20 mouse cellular contexts compared by ENCODE assay signal in the genomic region with DNA sequence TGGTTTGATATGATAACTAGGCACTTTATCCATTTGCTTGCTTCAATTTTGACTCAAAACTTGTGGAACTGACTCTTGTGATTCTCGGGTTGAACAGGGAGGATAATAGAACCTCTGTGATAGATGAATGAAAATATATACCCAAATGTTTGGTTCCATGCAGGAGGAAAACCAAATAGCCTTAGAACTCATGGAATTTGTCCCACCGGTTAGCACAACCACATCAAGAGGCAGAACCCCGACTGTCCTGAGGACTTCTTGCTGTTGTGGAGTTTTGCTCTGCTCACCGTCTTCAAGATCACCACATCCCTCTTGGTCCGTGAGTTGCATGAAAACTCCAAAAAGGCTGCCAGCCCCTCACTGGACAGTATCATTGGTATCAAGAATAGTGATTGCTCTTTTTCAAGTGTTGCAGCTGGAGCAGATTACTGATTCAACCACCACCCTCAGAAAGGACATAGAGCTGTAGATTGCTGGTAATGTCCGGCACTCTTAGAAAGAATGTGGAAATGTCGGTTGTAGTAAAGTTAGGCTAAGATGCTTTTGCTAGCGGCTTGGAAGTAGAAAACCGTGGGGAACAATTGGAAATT. TPM values are rescaled to one million over a fixed set of nuclear protein-coding genes. Genes with fewer than 3 reads are reported as not detected.
DNase-seq lines count a peak whose midpoint lies in the region; ATAC-seq and TF ChIP-seq lines count a peak whose summit lies in the region.
"Had no signal": no experiment of that assay in that cellular context is flagged by ENCODE, and none has a peak within 500 bp of the region (broad histone marks: within the 10 kb centered on the region; RNA-seq: fewer than 3 reads in every experiment).

No protein-coding gene starts in this region.

- no peaks in the 10 kb centered on the region for H3K36me3 ChIP-seq in heart, embryonic 15.5 days
- peaks cover 17% of the 10 kb centered on the region for H3K36me3 ChIP-seq in thymus, adult 2 months (ENCODE audit: control insufficient read depth, insufficient read depth, low read length)
- H3K36me3 ChIP-seq in liver, embryonic 14.5 days (replicated peaks; ENCODE audit: control insufficient read depth, insufficient read depth, low read depth): peaks cover 24% of the 10 kb centered on the region
- no peaks in the 10 kb centered on the region for H3K36me3 ChIP-seq in stomach, embryonic 16.5 days (ENCODE audit: control insufficient read depth, insufficient read depth, low read length)
- H3K36me3 ChIP-seq: embryonic facial prominence, embryonic 12.5 days; heart, embryonic 13.5 days had no signal

- no peak for TF ChIP-seq CTCF in thymus, adult 2 months (IDR thresholded peaks at IDR 0.05; ENCODE audit: borderline replicate concordance, control insufficient read depth, extremely low read depth, insufficient read depth, low read length, poor library complexity)
- no peak for TF ChIP-seq CTCF in liver, embryonic 14.5 days (IDR thresholded peaks at IDR 0.05; ENCODE audit: low read depth)

- no peaks in the 10 kb centered on the region for H3K9me3 ChIP-seq in heart, embryonic 15.5 days (replicated peaks)
- H3K9me3 ChIP-seq in liver, embryonic 14.5 days (ENCODE audit: control insufficient read depth, low read length): no peaks in the 10 kb centered on the region
- no peaks in the 10 kb centered on the region for H3K9me3 ChIP-seq in stomach, embryonic 16.5 days (replicated peaks; ENCODE audit: control insufficient read depth, low read length)
- H3K9me3 ChIP-seq: embryonic facial prominence, embryonic 12.5 days; heart, embryonic 13.5 days had no signal

- H3K9ac ChIP-seq in heart, embryonic 15.5 days: no peak overlapping the region
- peak overlapping the region; percentile 96 for H3K9ac ChIP-seq in liver, embryonic 14.5 days (replicated peaks)
- H3K9ac ChIP-seq in stomach, embryonic 16.5 days (ENCODE audit: low read length): no peak overlapping the region
- H3K9ac ChIP-seq: embryonic facial prominence, embryonic 12.5 days; forebrain, postnatal 0 days; heart, embryonic 13.5 days had no signal

- TF ChIP-seq EP300 in liver, embryonic 14.5 days (IDR thresholded peaks at IDR 0.05; ENCODE audit: low read depth): no peak

- H3K4me1 ChIP-seq in heart, embryonic 15.5 days (replicated peaks): no peaks in the 10 kb centered on the region
- H3K4me1 ChIP-seq in thymus, adult 2 months (replicated peaks; ENCODE audit: control insufficient read depth, insufficient read depth, low read length): peaks cover 10% of the 10 kb centered on the region
- H3K4me1 ChIP-seq in liver, embryonic 14.5 days (replicated peaks; ENCODE audit: control insufficient read depth in 2 of 2, insufficient read depth in 2 of 2, low read length in 1 of 2): peaks cover 6 to 8% of the 10 kb centered on the region in 2 experiments; a peak in 2 of 4 replicates
- no peaks in the 10 kb centered on the region for H3K4me1 ChIP-seq in stomach, embryonic 16.5 days (ENCODE audit: control insufficient read depth, insufficient read depth, low read length)
- H3K4me1 ChIP-seq: embryonic facial prominence, embryonic 12.5 days; heart, embryonic 13.5 days had no signal

- no peak overlapping the region for H3K27ac ChIP-seq in heart, embryonic 15.5 days
- H3K27ac ChIP-seq in thymus, adult 2 months (ENCODE audit: control insufficient read depth, insufficient read depth, low read length): no peak overlapping the region
- H3K27ac ChIP-seq in liver, embryonic 14.5 days: peak overlapping the region; percentile 86
- H3K27ac ChIP-seq in stomach, embryonic 16.5 days (ENCODE audit: low read length): no peak overlapping the region
- H3K27ac ChIP-seq: embryonic facial prominence, embryonic 12.5 days; heart, embryonic 13.5 days; hindbrain, postnatal 0 days; kidney, postnatal 0 days had no signal

- H3K4me3 ChIP-seq in heart, embryonic 15.5 days: peak overlapping the region; percentile 24; the same call in 1 of the 2 replicates
- H3K4me3 ChIP-seq in thymus, adult 2 months (ENCODE audit: control insufficient read depth, insufficient read depth, low read length): peak overlapping the region; percentile 69
- H3K4me3 ChIP-seq in liver, embryonic 14.5 days (ENCODE audit: insufficient read depth in 1 of 2, low read depth in 2 of 2, low read length in 2 of 2): peak overlapping the region; percentile 86 to 87
- H3K4me3 ChIP-seq in stomach, embryonic 16.5 days (replicated peaks; ENCODE audit: low read length): peak overlapping the region; percentile 5
- H3K4me3 ChIP-seq: embryonic facial prominence, embryonic 12.5 days; heart, embryonic 13.5 days had no signal

- H3K4me2 ChIP-seq in heart, embryonic 15.5 days: no peak overlapping the region
- peak overlapping the region; percentile 83 for H3K4me2 ChIP-seq in liver, embryonic 14.5 days (ENCODE audit: low read depth)
- H3K4me2 ChIP-seq in stomach, embryonic 16.5 days (ENCODE audit: low read depth, low read length): no peak overlapping the region
- H3K4me2 ChIP-seq: embryonic facial prominence, embryonic 12.5 days; heart, embryonic 13.5 days had no signal

- no peaks in the 10 kb centered on the region for H3K27me3 ChIP-seq in heart, embryonic 15.5 days
- no peaks in the 10 kb centered on the region for H3K27me3 ChIP-seq in thymus, adult 2 months (ENCODE audit: control insufficient read depth, insufficient read depth, low read length)
- no peaks in the 10 kb centered on the region for H3K27me3 ChIP-seq in liver, embryonic 14.5 days (ENCODE audit: control insufficient read depth, insufficient read depth, low read length)
- no peaks in the 10 kb centered on the region for H3K27me3 ChIP-seq in stomach, embryonic 16.5 days (ENCODE audit: control insufficient read depth, insufficient read depth, low read length)
- H3K27me3 ChIP-seq: embryonic facial prominence, embryonic 12.5 days; heart, embryonic 13.5 days had no signal

- ATAC-seq in heart, embryonic 15.5 days (replicated peaks; ENCODE audit: insufficient number of reproducible peaks, insufficient read depth, low FRiP score, low read depth): no peak
- ATAC-seq in liver, embryonic 14.5 days (ENCODE audit: insufficient read depth): no peak
- no peak for ATAC-seq in stomach, embryonic 16.5 days (ENCODE audit: insufficient read depth, low FRiP score)
- ATAC-seq: forebrain, postnatal 0 days; hindbrain, postnatal 0 days; lung, postnatal 0 days; midbrain, embryonic 16.5 days; Patski had no signal

- WGBS in heart, embryonic 15.5 days: 84% methylated on average over 9 of the region's 9 CpGs
- WGBS in thymus, adult 2 months: 70% methylated on average over 9 of the region's 9 CpGs
- 68% methylated on average over 9 of the region's 9 CpGs for WGBS in liver, embryonic 14.5 days (ENCODE audit: insufficient replicate concordance)
- WGBS in stomach, embryonic 16.5 days: 82% methylated on average over 9 of the region's 9 CpGs

- DNase-seq in heart, adult 18-20 months: no peak
- no peak for DNase-seq in thymus, adult 2 months
- DNase-seq in thymus, postnatal 0 days (ENCODE audit: low spot score): no peak
- DNase-seq in liver, embryonic 14.5 days (ENCODE audit: low read depth in 3 of 3, low spot score in 3 of 3): no peak
- DNase-seq in retina, postnatal 1 day: no peak
- DNase-seq in spleen, postnatal 14 days (ENCODE audit: low spot score in 2 of 2): no peak
- DNase-seq: adrenal gland, adult 8-10 months; cerebellum, adult 9-11 months; forebrain, postnatal 0 days; kidney, adult 11 months had no signal

- TF ChIP-seq POLR2A in thymus, adult 2 months (IDR thresholded peaks at IDR 0.05; ENCODE audit: control insufficient read depth, extremely low read depth, insufficient read depth, low read length, poor library complexity): no peak

RNA-seq across cellular contexts. Expression of gene Slfn3, which starts 34.3 kb away (rescaled TPM):
- 1.3 TPM in 2 replicates for polyA plus RNA-seq in heart, embryonic 15.5 days (2015; fragmentation: Nextera tagmentation; extraction: Ambion mirVana)
- total RNA-seq in heart, adult 18-20 months (2021): 1 to 10 TPM; 2.0 to 2.1 TPM
- polyA plus RNA-seq in thymus, adult 2 months (2012; rRNA removed): 2.7 and 3.0 TPM in 2 replicates
- polyA plus RNA-seq in thymus, postnatal 0 days (2015; fragmentation: Nextera tagmentation; extraction: Ambion mirVana): 6.1 and 7.3 TPM in 2 replicates
- polyA plus RNA-seq in liver, embryonic 14.5 days (2012; rRNA removed): 1.3 and 2.6 TPM in 2 replicates
- 2.4 and 2.7 TPM in 2 replicates for polyA plus RNA-seq in liver, embryonic 14.5 days (2014; fragmentation: Nextera tagmentation; extraction: Ambion mirVana)
- polyA plus RNA-seq in stomach, embryonic 16.5 days (2015; fragmentation: Nextera tagmentation; extraction: Ambion mirVana): 0.80 and 1.0 TPM in 2 replicates
- polyA plus RNA-seq: midbrain, embryonic 16.5 days; Patski had no signal

RNA-seq across cellular contexts. Expression of gene Slfn4, which starts 50.5 kb away (rescaled TPM):
- 0.08 and 0.18 TPM in 2 replicates for polyA plus RNA-seq in heart, embryonic 15.5 days (2015; fragmentation: Nextera tagmentation; extraction: Ambion mirVana)
- total RNA-seq in heart, adult 18-20 months (2021): under 1 TPM; 0.08 to 0.10 TPM
- polyA plus RNA-seq in thymus, adult 2 months (2012; rRNA removed): 1.6 and 1.8 TPM in 2 replicates
- polyA plus RNA-seq in thymus, postnatal 0 days (2015; fragmentation: Nextera tagmentation; extraction: Ambion mirVana): 0.09 and 0.51 TPM in 2 replicates
- 0.21 and 0.37 TPM in 2 replicates for polyA plus RNA-seq in liver, embryonic 14.5 days (2012; rRNA removed)
- 0.10 and 0.25 TPM in 2 replicates for polyA plus RNA-seq in liver, embryonic 14.5 days (2014; fragmentation: Nextera tagmentation; extraction: Ambion mirVana)
- 0.61 and 0.87 TPM in 2 replicates for polyA plus RNA-seq in stomach, embryonic 16.5 days (2015; fragmentation: Nextera tagmentation; extraction: Ambion mirVana)
- total RNA-seq: left cerebral cortex, postnatal 14 days had no signal
- polyA plus RNA-seq: embryonic facial prominence, embryonic 12.5 days; heart, embryonic 13.5 days had no signal

Comparison
In these comparisons a context has a peak if more than half of its experiments do, and no peak if none do; other contexts are left out.
1. H3K4me3 ChIP-seq: peak in every context shown above with its lines; median percentile 86 in liver, embryonic 14.5 days; 69 in thymus, adult 2 months; 24 in heart, embryonic 15.5 days; 5 in stomach, embryonic 16.5 days.